Mouse (Mus musculus) E14TG2a.4 (cell line): ENCODE measurements around the gene Kirrel3.

ENCODE experiments used
- CTCF ChIP-seq: conservative IDR thresholded peaks from 2 replicates; pipeline ENCODE4 v1.5.1; 2014; ENCODE audit warnings: low read length
- NANOG ChIP-seq: IDR thresholded peaks from 2 replicates; pipeline ENCODE4 v1.6.1; 2014; ENCODE audit warnings: borderline replicate concordance, low read length, mixed read lengths
- POU5F1 ChIP-seq: IDR thresholded peaks from 2 replicates; pipeline ENCODE4 v1.6.1; 2014; ENCODE audit warnings: low read length, borderline replicate concordance

GRCm38 (mm10) chr9:34750887-34751286 is 265.2 kb downstream of the Kirrel3 start:
- no peak for TF ChIP-seq CTCF
- no peak for TF ChIP-seq NANOG
- TF ChIP-seq POU5F1, result no peak
